Mouse (Mus musculus) cerebellum, postnatal 36 days (tissue): ENCODE data around the gene Stx8.

ENCODE experiments used
- DNase-seq, 2 experiments: peaks; one replicate each; pipeline ENCODE4 v3.0.0; 2021 to 2022; ENCODE audit warnings: mixed read lengths in 2 of 2

Gene Stx8

DNA sequence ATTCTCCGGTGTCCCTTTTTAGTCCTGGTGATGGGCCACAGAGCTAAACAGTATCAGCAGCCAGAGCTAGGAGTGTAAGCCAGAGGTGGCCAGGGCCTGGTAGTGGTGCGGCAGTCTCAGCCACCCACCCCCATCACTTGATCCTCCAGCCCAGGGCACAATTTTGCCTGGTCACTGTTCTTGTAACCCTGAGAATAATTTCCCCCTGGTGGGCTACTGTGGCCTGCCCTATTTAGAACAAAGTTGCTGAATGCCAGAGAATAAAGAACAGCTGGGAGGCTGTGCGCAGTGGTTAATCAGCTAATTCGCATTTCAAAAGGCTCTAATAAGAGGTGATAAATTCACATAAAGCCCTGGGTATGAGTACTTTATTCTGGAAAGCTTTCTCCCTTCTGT is 180.5 kb downstream of the Stx8 start:
- DNase-seq = no peak

DNA sequence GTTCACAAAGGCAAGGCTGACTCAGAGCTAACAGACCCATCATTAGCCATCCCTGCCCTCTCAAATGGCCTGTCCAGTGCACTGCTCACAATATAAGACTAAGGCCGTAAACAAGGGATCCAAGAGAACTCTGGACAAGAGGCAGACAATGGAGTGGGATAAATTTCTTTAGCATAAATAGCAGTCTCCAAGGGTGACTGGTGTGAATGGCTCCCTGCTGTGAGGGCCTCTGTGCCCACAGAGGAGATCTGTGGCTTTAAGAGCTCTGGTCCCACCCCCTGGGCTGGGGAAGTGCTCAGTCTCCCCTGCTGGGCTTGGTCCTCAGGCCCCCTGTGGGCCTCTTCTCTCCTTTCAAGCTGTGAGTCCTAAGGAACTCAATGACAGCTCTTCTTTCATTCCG is 184.9 kb downstream of the Stx8 start:
- no peak for DNase-seq

DNA sequence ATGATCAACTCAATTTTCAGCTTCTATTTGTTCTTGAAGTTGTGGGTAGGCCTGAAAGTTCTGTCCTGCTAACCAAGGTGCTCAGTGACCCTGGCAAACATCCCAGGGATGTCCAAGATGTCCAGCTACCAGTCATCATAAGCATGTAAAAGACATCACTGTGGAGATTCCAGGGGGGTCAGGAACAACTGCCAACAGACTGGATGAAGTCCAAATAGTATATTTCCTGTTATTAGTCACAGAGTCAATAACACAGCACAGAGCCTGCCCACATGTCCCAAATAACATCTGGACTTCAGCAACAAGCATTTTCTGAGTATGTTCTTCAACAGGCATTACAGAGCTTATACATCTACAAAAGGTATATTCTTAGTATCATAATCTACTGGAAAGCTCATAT is 189.8 kb downstream of the Stx8 start:
- no peak for DNase-seq

DNA sequence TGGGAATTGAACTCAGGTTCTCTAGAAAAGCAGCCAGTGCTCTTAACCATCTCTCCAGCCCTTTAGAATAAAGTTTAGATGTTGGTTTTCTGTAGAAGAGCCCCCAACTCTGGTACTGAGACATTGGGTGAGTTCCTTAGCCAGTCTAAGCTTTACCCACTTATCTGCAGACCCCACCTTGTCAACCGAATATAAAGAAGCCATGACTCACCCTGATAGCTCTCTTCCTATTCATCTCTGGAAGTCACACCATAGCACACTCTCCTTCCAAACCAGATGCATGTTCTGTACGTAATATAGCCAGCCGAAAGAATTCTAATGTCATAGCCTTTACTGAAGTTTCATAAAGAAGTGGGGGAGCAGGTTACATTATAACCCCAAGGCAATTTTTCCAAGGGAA is 192.2 kb downstream of the Stx8 start:
- no peak for DNase-seq

DNA sequence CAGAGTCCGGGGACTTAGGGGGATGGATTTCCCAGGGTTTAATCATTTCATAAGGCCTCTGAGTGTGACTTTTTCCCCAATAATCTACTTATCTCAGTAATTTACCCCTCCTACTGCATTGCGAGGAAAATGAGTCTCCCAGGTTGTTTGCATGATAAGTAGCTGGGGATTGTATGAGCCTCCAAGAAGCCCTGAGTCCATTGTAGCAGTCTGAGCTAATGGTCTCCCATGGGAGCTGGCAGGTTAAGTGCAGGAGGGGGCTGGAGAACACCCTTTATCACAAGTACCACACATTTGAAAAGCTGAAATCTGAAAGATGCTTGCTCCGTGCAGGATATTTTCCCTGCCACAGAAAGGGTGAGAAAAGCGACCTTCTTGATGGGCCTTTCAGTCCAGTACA is 193.9 kb downstream of the Stx8 start:
- DNase-seq = no peak

DNA sequence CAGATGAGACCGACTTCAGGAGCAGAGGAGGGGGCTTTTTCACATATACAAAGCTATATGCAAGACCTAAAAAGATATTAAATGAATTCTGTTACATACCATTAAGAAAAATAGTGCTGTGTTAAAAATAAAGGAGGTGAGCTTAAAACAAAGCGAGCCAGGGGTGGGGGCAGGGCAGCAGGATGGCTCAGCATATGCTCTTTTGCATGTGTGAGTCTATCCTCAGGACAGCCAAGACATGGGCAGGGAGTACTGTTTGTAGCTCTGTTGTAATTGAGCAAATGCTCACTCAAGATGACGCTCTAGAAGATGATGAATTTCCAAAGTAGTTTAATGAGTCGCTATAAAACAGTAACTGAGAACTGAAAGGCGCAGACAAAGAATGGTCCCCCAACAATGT is 198.4 kb downstream of the Stx8 start:
- peak; percentile 22 to 41 for DNase-seq

DNA sequence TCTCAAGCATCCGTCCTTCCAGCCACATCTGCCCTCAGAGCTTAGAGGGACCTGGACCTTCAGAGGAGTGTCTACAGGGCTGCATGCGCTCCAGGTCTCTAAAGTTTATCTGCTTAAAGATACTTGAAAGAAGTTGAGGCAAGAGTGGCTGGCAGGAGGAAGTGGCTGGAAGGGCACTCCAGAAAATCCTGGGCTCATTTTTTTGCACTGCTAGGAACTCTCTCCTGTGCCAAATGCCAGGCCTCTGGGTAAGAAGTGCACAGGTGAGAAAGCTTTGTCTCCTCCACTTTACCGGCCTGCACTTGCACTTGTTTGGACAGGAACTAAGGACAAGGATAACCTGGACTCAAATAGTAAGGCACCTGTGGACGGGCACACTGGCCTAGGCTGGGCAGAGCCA is 202.4 kb downstream of the Stx8 start:
- no peak for DNase-seq

DNA sequence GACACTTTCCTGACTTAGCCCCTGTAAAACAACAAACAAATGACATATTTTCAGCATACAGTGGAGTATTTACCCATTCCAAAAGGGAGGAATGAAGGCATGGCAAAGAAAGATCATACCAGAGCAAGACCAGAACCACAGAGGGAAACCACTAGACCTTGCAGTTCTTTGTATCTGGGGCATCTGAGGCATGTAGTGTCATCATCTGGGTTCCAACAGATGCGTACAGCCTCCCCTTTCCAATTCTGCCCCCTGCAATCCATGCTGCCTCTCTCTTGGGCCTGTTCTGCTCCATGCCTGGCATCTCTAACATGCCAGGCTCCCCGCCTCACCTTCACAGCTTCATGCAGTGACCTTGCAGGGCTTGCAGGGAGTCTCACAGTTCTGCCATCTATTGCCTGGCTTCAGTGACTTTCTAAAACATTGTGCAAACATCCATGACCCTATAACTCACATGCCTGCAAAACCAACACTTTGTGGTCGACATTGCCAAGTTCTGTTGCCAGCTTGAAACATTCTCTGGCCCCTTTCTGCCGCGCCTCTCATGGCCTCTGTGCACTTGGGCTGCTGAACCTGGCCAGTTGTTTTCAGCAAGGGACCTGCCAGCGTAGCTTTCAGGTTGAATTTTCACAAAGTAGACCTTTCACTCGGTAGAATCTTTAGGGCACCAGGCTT is 206.1 kb downstream of the Stx8 start:
- no peak for DNase-seq

DNA sequence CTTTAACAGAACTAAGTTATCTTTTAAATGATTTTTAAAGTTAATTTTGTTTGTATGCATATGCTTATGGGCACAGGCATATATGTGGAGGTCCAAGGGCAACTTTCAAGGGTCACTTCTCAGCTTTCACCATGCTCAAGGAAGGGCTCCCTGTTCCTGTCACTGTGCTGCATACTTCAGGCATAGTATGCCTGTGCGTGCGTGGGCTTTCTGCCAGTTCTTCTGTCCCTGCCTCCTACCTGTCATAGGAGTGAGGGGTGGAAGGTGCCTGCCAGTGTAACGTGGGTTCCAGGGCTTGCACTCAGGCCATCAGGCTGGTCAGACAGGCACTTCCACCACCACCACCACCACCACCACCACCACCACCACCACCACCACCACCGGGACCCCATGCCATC is 206.7 kb downstream of the Stx8 start:
- DNase-seq = no peak

DNA sequence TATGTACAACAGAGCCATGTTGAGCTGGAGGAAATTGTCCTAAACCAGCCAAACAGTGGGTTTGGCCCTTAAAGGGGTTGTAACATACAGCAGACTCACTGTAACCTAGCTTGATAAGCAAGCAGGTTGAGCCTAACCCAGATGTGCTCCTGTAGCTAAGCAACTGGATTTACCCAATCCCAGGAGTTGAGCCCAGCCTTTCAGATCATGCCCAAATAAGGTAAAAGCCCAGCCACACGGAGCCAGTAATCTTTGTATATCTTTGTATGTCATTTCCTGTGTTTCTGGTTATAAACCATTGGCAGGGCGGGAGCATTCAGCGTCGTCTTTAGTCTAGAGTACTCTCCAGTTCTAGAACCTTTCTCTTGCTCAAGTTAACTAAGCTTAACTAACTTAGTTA is 210.6 kb downstream of the Stx8 start:
- DNase-seq = no peak

DNA sequence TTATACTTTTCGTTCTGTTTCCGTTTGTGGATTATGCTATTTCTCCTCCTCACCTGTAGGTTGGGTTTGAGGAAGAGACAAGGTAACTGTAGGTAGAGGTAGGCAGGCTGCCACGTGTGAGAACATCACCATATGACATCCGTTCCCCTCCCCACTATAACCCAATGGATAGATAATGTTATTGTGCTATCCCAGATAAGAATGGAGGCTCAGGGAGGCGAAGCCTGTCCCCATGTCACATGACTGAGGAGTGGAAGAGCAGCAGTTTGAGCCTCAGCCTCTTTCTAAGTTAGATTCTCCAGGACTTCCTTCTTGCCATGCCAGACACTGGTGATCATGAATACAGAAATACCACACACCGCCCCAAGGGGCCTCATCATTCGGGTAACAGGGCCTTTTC is 211.4 kb downstream of the Stx8 start:
- DNase-seq = no peak

DNA sequence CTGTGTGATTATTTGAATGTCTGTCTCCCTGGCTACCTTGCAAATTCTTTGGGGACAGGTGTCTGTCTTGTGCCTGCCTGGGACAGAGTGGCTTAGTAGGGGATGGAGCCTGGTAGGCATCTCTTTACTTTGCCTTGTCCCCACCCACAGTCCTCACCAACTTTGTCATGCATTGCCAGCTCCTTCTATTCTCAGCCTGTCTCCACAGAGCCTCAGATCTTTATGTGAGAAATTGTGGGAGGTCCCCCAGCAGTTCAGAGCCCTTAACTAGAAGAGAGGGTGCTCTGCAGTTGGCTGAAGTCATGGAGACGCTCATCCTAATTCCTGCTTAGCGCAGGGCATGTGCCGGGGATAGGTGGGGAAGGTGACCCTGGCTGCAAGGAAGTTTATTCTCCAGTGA is 219.7 kb downstream of the Stx8 start:
- DNase-seq = no peak

DNA sequence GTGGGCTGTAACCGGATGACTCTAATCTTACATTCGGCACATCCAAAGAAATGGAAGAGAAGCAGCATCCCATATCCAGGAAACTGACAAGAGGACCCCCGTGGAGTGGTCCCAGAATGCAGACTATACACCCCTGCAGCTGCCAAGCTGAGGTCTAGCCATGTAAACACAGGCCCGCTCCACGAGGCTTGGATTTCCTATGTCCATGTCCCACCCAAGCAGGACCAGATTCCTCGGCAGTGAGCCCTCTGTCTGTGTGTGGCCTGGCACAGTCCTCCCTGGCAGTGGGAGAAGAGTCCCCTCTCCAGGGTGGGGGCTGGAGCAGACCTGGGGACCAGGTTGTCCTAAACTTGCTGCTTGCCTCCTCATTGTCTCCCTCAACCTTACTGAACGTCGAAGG is 221.2 kb downstream of the Stx8 start:
- DNase-seq = no peak

DNA sequence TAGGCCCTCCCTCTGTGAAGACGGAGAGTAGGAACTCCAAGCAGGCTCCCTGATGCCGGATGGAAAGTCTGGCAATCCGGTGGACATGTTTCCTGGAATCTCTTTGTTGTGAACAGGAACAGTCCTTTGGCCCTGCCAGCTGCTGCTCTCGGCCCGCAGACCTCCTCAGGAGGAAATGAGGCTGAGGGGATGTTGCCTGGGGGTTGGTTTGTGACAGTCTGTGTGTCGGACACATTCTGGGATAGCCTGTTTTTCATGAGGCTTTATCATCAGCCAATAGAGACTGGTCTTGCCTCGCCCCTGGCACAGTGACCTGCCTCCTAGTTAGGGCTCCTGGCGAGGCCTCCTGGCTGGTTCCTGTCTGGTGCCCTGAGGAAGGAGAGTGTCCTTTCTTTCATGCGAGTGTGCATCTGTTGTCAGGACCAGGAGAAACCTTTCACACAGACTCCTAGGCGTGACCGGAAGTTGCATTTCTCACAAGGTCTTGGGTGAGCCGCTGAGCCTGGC is 222.8 kb downstream of the Stx8 start:
- DNase-seq = no peak

DNA sequence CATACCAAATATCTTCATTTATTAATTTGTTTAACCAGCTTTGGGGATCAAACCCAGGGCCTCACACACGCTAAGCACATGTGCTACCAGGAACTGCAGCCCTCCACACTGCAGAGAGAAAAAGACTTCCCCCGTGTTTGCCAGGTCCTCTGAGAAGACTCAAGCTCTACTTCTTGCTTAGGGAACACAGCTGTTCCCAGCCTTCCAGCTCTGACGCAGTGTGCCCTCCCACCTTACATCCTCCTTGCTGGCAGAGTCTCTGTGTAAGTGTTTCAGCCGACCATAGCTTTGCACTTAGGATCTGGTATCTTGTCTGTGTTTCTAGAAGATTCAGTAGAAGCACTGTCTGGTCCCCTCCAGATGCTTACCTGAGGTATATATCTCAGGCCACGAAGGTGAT is 224.9 kb downstream of the Stx8 start:
- DNase-seq = no peak

DNA sequence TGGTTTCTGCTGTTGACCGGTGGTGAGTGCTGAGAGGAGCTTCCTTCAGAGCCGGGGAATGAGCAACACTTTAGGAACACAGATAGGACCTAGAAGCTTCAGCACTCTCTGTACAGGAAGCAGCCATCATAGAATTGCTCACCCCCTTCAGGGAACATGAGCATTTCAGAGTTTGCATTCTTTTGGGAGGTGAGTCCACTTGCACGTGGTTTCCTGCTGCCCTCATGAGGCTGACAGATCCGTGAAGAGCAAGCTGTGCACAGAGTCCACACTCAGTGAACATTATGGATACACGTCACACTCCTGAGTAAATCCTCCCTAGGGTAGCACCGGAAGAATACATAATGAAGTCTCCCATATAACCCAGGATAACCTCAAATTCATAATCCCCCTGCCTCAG is 229.2 kb downstream of the Stx8 start:
- no peak for DNase-seq

DNA sequence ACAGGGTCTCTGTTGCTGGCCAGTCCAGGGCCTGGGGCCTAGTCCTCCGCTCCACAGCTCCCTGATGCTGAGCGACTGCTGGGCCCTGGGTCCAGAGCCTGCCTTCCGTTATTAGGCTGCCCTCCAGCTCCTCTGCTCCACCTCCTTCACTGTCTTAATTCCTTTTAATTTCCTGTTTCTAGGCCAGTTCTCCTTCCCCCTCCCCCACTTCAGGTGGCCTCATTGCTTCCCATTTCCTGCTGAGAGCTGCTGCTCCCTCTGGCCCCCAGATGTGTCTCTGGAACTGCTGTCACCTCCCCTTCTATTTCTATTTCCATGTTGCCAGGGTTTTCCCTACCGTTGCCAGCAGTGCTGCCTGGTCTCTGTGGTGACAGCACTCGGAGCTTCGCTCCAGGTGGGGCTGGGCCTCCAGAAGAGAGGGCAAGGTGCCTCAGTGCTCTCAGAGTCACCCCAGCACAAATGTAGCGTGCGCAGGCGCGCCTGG is 229.7 kb downstream of the Stx8 start:
- DNase-seq = no peak

DNA sequence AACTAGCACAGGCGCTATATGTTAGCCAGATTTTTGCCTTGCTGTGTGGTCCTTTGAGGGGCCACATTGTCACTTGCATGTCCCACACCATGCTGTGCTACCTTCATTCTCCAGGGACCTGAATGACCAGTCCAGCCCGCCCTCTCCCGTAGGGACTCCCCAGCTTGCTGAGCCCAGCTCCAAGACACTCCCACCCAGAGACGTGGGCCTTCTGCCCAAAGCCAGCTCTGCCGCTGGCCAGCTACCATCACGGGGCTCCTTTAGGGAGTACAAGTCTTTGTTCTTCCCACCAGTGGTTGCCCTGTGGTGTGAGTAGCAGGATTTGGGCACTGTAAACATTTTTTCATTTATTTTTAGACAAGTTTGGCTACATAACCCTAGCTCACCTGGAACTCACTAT is 230.6 kb downstream of the Stx8 start:
- no peak for DNase-seq

DNA sequence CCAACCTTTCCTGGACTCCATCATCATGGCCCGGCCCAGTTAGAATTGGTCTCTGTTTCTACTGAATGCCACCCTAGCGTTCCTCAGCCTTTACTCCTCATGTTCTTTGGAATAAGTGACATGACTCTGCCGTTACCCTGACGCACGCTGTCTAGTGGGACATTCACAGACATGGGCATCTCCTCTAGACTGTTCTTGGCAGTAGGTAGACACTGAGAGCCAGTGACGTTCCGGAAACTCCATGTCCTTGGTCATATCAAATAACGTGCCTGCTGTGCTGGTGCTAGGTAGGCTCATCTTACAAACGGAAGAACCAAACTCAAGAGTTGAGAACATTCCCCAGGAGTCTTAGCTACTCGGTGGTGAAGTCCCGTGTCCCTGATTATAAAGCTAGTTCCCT is 231.5 kb downstream of the Stx8 start:
- no peak for DNase-seq

DNA sequence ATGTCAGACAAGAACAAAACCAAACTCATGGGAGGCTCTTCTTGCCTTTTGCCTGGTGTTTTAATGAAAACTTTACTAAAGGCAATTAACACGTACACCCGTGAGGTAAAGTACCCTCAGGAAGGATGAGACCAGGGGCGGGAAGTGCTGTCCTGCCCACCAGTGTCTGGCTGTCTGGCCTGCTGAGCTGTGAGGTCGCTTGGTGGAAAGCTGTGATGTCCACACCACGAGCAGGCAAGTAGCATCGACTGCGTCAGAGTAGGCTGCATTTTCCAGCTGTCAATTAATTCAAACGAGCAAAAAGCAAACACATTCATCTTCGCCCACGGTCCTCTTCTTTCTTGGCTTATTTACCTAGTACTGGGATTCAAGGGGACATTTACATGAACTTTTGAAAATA is 232.7 kb downstream of the Stx8 start:
- no peak for DNase-seq

DNA sequence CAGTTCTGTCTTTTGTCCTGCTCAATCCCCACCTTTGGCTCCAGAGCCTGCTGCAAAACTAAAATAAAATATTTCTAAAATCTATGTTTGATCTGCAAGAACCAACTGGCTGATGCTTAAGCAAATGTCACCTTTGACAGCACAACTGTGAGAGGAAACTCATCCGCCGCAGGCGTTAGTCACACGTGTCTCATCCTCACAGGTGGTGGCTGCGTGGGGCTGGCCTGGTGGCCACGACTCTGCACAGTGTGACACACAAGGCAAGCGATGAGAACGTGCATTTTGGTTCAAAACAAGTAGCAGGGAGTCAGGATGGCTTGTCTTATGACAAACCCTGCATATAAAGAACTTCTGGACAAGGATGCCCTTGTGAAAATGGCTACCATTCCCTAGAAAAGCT is 233.1 kb downstream of the Stx8 start:
- no peak for DNase-seq

DNA sequence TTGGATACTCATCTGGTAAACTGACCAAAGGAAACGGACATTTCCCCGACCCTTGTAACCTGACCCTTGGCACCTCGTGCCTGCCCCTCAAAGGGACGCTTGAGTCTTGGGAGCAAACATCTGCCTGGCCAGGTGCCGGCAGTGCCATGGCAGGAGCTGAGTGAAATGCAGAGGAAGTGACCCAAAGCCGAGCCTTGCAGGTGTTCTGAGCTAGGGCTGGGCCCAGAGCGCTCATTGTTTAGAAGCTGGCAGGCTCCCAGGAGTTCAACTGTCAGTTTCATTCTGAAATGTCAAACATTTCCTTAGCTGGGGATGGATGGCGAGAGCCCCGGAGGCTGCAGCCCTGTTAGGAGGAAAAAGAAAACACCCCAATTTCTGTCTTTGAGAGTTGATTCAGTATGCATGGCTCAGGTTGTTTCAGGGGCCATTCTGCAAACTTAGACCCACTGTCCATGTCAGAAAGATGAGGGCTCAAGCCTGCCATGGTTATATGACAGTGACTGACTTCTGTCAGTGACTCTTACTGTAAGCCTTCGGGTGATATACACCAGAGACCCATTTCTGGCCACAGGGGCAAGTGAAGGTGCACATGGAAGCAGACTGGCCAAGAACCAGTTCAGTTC is 233.9 kb downstream of the Stx8 start:
- DNase-seq = no peak

DNA sequence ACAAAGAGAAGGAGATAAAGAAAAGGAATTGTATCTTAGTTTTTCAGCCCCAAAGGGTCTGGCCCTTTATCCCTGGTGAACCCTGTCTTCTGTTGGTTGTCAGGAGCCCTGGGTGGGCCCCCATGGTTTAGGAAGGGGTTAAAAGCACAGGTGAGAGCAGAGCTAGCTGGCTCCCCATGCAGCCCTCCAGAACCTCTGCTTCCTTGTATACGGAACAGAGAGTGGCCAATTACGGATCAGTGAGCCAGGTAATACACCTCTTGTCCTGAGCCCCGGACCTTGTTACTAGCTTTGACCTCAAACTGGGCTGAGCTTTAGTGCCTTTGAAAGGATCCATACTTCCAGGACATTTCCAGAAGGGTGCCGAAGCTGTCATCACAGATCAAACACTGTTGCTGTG is 234.5 kb downstream of the Stx8 start:
- DNase-seq = no peak

DNA sequence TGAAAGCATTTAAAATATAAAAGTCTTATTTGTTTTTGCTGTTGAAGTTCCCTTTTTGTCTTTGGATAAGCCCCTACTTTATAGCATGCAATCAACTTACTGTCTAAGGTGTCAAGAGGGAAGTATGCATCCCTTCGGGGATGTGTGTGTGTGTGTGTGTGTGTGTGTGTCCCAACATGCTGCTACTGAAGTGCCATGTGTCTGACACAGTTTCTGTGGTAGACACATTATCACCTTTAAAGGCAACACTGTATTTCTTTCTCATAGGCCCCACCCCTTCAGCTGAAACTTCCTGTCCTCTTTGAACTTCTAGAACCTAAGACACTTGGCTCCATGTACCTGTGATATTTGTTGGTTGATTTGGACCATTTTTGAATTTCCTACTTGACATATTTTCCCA is 235.1 kb downstream of the Stx8 start:
- DNase-seq = no peak
